Mouse (Mus musculus) urinary bladder, postnatal 10 days (tissue): Measurements from ENCODE around the gene Gm21616.
"Not testable (repeated sequence)": the region's sequence is repeated elsewhere in the genome, so short reads cannot be mapped to it uniquely, and the experiment has no call there.

Source experiments
- DNase-seq: peaks from one replicate; pipeline ENCODE4 v3.0.0; 2022; ENCODE audit warnings: low spot score

Gm21616 gene

DNA sequence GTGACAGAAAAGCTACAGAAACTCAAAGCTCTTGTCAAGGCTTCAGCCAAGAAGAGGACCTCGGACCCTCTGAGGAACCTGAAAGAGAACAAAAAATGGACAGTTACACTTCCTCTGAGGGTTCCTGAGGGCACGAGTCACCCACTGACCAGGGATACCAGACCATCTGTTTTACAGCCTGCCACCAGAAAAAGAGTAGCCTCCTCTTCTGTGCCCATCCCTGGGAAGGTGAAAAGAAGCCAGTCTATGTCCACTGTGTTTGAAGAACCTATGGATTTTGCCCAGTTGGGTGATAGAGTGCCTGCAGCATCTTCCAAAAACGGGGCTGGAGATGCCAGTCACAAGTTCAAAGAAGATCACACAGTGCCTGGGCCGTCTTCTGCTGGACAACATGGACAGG is at the start of gene Gm21616:
TSS of gene Gm21616 (plus strand) at position 301 of the 400 bp plus-strand sequence.
- not testable (repeated sequence) for DNase-seq
